Mouse (Mus musculus): ENCODE results near the gene Ptcra. TPM values are rescaled to one million over a fixed set of nuclear protein-coding genes. Genes with fewer than 3 reads are reported as not detected.

The Ptcra gene
- total and polyA plus RNA-seq, 3 experiments: not detected

GRCm38 (mm10) chr17:46725731-46726645, 37.5 kb downstream of the Ptcra start:
- DNase-seq: peak; percentile 45

- DNase-seq: no peak
These were observed 38.2 kb downstream of the Ptcra start for GRCm38 (mm10) chr17:46725273-46725672.

GRCm38 (mm10) chr17:46724477-46725084, 38.9 kb downstream of the Ptcra start:
- DNase-seq: no peak

GRCm38 (mm10) chr17:46721077-46721476, 42.4 kb downstream of the Ptcra start:
- DNase-seq: no peak

DNA sequence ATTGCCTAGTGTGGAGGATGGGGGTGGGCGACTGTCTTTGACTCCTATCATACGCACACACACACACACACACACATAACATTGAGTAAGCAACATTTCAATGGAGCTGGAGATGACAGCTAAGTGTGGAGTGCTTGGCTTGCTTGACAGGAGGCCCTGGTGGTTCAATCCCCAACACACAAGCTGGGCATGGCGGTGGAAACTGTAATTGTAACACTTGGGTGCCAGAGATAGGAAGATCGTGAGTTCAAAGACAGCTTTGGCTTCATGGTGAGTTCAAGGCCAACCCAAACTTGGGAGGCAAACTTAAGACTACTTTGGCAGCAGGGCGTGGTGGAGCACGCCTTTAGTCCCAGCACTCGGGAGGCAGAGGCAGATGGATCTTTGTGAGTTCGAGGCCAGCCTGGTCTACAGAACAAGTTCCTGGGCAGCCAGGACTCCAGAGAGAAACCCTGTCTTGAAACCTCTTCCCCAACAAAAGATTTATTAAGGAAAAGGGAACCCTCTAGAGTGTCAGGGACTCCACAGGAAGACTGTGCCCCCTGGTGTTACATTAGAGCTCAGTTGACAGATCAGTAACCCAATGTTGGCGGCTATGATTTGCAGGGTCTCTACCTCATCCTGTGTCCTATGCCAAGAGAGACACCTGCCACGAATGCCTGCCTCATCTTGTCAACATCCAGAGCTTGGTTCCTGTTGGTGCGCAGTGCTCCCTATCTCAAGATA, 48.6 kb downstream of the Ptcra start:
- no peak for DNase-seq

DNA sequence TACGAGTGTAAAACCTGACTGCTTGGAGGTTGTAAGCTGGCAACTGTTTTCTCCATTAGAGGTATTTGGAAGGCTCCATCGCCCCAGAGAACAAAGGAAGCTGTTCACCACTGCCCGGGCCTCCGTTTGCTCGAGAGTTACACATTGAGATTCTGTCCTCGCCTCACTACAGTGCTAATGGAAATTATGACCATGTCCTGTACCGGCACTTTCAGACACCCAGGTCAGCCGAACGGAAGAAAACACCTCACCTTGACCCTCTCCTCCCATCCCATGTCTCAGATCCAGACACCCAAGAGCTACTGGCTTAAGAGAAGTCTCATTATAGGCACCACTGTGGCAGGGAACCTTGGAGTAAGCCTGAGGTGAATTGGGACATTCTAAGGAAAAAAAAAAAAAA, 49.7 kb downstream of the Ptcra start:
- DNase-seq: no peak

GRCm38 (mm10) chr17:46712442-46712841, 51.1 kb downstream of the Ptcra start:
- no peak for DNase-seq

DNA sequence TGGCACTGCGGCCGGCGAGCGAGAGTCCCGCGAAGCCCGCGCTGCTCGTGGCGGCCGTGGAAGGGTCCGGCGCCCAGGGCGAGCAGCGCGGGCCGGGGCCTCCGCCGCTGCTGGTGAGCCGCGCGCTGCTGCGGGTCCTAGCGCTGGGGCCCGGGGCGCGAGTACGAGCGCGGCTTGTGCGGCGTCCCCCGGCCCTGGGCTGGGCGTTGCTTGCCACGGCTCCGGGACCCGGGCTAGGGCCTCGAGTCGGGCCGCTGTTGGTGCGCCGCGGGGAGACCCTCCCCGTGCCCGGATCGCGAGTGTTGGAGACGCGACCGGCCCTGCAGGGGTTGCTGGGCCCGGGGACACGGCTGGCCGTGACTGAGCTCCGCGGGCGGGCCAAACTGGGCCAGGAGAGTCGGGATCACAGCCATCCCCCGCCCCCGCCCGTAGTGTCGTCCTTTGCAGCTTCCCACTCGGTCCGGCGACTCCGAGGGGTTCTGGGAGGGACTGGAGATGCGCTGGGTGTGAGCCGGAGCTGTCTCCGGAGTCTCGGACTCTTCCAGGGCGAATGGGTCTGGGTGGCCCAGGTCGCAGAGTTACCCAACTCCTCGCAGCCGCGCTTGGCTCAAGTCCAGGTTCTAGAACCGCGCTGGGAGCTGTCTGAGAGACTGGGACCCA, 51.8 kb downstream of the Ptcra start:
- DNase-seq: peak; percentile 78

GRCm38 (mm10) chr17:46710959-46711597, 52.4 kb downstream of the Ptcra start, which contains the start of gene Pex6:
Gene Pex6 (plus strand): TSS chr17:46711463.
- peak; percentile 95 for DNase-seq

DNA sequence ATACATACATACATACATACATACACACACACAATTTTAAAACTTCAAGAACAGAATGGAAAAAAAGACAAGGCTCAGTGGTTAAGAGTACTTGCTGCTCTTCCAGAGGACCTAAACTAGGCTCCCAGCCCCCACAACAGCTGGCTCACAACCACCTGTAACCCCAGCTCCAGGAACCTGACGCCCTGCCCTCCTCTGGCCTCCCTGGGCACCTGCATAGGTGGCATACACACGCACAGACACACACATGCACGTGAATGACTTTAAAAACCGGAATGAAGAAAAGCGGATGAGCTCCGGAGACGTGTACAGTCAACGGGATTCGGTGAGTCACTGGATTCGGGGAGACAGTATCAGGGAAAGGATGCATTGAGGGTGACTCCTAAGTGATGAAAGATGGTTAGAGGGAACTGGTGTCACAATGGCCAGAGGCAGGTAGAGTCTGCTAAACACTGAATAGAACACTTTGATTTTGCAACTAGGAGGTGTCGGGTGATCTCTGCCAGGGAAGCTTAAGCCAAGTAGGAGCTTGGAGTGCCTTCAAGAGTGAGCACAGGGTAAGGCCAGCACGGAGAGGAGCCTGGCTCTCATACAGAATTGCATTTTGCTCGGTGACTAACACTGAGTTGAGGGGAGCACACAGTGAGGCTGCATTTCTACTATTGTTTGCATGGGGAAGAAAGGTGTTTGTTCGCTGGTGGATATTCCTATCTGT, 57.0 kb downstream of the Ptcra start:
- no peak for DNase-seq

Other genes with a start within 250 kb of the Ptcra start
- 10 to 100 TPM; 20.0 to 23.1 TPM for gene Cul9, start 217.3 kb downstream of the Ptcra start, total RNA-seq (2021)
- 42.3 and 48.0 TPM in 2 replicates for gene Cul9, start 217.3 kb downstream of the Ptcra start, polyA plus RNA-seq (2012; rRNA removed)
- 10 to 100 TPM; 35.6 to 45.2 TPM for gene Srf, start 207.5 kb downstream of the Ptcra start, total RNA-seq (2021)
- gene Srf, start 207.5 kb downstream of the Ptcra start, polyA plus RNA-seq (2012; rRNA removed): 178 and 199 TPM in 2 replicates
- gene Ptk7, start 134.2 kb downstream of the Ptcra start, total RNA-seq (2021): 1 to 10 TPM; 4.6 to 8.0 TPM
- 8.6 and 9.2 TPM in 2 replicates for gene Ptk7, start 134.2 kb downstream of the Ptcra start, polyA plus RNA-seq (2012; rRNA removed)
- 10 to 100 TPM; 40.9 to 43.1 TPM for gene Klc4, start 117.7 kb downstream of the Ptcra start, total RNA-seq (2021)
- gene Klc4, start 117.7 kb downstream of the Ptcra start, polyA plus RNA-seq (2012; rRNA removed): 25.7 and 29.7 TPM in 2 replicates
- 100 to 1,000 TPM in 1 of 2 experiments, 10 to 100 TPM in 1; 82.9 to 113 TPM for gene Mrpl2, start 117.5 kb downstream of the Ptcra start, total RNA-seq (2021)
- 343 and 456 TPM in 2 replicates for gene Mrpl2, start 117.5 kb downstream of the Ptcra start, polyA plus RNA-seq (2012; rRNA removed)
- gene Cul7, start 113.4 kb downstream of the Ptcra start, total RNA-seq (2021): 10 to 100 TPM; 28.6 to 36.3 TPM
- 52.6 and 53.3 TPM in 2 replicates for gene Cul7, start 113.4 kb downstream of the Ptcra start, polyA plus RNA-seq (2012; rRNA removed)
- gene Rrp36, start 89.4 kb downstream of the Ptcra start, total RNA-seq (2021): 10 to 100 TPM; 24.2 to 28.5 TPM
- gene Rrp36, start 89.4 kb downstream of the Ptcra start, polyA plus RNA-seq (2012; rRNA removed): 21.7 and 23.8 TPM in 2 replicates
- gene Mea1, start 84.9 kb downstream of the Ptcra start, total RNA-seq (2021): 100 to 1,000 TPM; 106 to 114 TPM
- 44.9 and 50.8 TPM in 2 replicates for gene Mea1, start 84.9 kb downstream of the Ptcra start, polyA plus RNA-seq (2012; rRNA removed)
- 10 to 100 TPM; 57.5 to 64.0 TPM for gene Klhdc3, start 82.8 kb downstream of the Ptcra start, total RNA-seq (2021)
- gene Klhdc3, start 82.8 kb downstream of the Ptcra start, polyA plus RNA-seq (2012; rRNA removed): 78.2 and 100 TPM in 2 replicates
- gene Ppp2r5d, start 58.6 kb downstream of the Ptcra start, total RNA-seq (2021): 10 to 100 TPM; 42.6 to 50.3 TPM
- gene Ppp2r5d, start 58.6 kb downstream of the Ptcra start, polyA plus RNA-seq (2012; rRNA removed): 44.2 and 46.1 TPM in 2 replicates
- 10 to 100 TPM; 49.5 to 69.2 TPM for gene Pex6, start 52.2 kb downstream of the Ptcra start, total RNA-seq (2021)
- gene Pex6, start 52.2 kb downstream of the Ptcra start, polyA plus RNA-seq (2012; rRNA removed): 167 and 190 TPM in 2 replicates
- gene Gnmt, start 34.5 kb downstream of the Ptcra start, total RNA-seq (2021): 1 to 10 TPM; 1.2 to 6.5 TPM
- 1.0 and 4.0 TPM in 2 replicates for gene Gnmt, start 34.5 kb downstream of the Ptcra start, polyA plus RNA-seq (2012; rRNA removed)
- 10 to 100 TPM; 53.7 to 59.5 TPM for gene Cnpy3, start 11.5 kb downstream of the Ptcra start, total RNA-seq (2021)
- gene Cnpy3, start 11.5 kb downstream of the Ptcra start, polyA plus RNA-seq (2012; rRNA removed): 53.9 and 56.7 TPM in 2 replicates
- 10 to 100 TPM; 73.1 to 74.1 TPM for gene 2310039H08Rik, start 8.9 kb upstream of the Ptcra start, total RNA-seq (2021)
- 296 and 305 TPM in 2 replicates for gene 2310039H08Rik, start 8.9 kb upstream of the Ptcra start, polyA plus RNA-seq (2012; rRNA removed)
- 10 to 100 TPM; 74.6 to 85.9 TPM for gene Rpl7l1, start 19.0 kb upstream of the Ptcra start, total RNA-seq (2021)
- 6.5 and 8.0 TPM in 2 replicates for gene Rpl7l1, start 19.0 kb upstream of the Ptcra start, polyA plus RNA-seq (2012; rRNA removed)
- 10 to 100 TPM; 22.6 to 25.1 TPM for gene Bicral, start 94.8 kb upstream of the Ptcra start, total RNA-seq (2021)
- 6.1 and 7.7 TPM in 2 replicates for gene Bicral, start 94.8 kb upstream of the Ptcra start, polyA plus RNA-seq (2012; rRNA removed)
- gene Tbcc, start 127.0 kb upstream of the Ptcra start, total RNA-seq (2021): 10 to 100 TPM; 13.1 to 23.8 TPM
- gene Tbcc, start 127.0 kb upstream of the Ptcra start, polyA plus RNA-seq (2012; rRNA removed): 17.2 and 18.5 TPM in 2 replicates
- not detected for gene Prph2, start 146.7 kb upstream of the Ptcra start, total RNA-seq (2021)
- not detected in 2 replicates for gene Prph2, start 146.7 kb upstream of the Ptcra start, polyA plus RNA-seq (2012; rRNA removed)
- gene Ubr2, start 246.8 kb upstream of the Ptcra start, total RNA-seq (2021): 10 to 100 TPM; 57.6 to 87.4 TPM
- 36.2 and 41.4 TPM in 2 replicates for gene Ubr2, start 246.8 kb upstream of the Ptcra start, polyA plus RNA-seq (2012; rRNA removed)

All from adrenal gland, adult 2 months (tissue).